Mouse (Mus musculus): ENCODE measurements around the gene Tanc1.

DNA sequence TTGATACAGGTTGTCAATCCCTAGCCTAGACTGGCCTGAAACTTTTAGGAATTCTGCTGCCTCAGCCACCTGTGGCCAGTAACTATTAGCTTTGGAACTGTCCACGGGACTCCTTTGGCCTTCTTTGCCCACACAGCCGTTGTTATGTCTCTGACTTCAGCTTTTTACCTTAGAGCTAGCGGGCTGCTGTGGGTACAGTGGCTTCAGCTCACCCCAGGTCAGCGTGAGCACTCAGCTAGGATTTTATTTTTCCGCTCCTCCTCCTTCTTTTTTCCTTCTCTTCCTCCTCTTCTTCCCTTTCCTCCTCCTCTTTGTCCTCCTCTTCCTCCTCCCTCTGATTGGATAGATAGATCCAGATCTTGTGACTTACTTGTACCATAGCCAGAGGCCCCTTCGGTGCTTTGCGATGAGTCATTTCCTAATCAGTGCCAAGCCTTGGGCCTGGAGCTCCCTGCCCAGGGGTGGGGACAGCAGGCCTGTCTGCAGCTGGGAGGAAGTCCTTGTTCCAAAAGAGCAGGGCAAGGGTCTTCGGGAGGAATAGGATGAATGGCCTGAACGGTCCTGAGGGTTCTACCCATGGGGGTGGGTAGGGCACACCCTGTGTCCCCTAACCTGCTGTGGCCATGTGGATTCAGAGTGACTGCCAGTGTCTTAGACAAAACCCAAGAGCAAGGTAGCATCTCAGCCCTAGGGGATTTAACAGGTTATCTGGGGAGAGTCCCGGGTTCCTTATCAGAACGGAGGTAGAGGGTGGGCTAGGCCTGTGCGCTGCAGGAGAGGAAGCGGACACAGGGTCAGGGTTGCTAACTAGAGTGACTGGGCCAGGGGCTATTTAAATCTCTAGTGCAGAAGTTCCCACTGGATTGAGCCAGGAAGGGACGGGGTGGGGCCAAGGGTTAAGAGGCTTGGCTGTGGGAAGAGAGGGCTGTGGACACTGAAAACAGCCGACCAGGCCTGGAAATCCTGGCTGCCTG lies 58.5 kb downstream of the Tanc1 start:
- TF ChIP-seq CTCF (IDR thresholded peaks at IDR 0.05; ENCODE audit: low read depth, low read length) (no peak), POLR2AphosphoS5 (IDR thresholded peaks at IDR 0.05; ENCODE audit: insufficient replicate concordance, low read depth, low read length) (no peak), GATA1 (IDR thresholded peaks at IDR 0.05; ENCODE audit: borderline replicate concordance, low read length) (no peak)

All from G1E (cell line).